Mouse (Mus musculus) skeletal muscle tissue, adult 2 months (tissue): ENCODE results near the gene Cytip.

ENCODE experiments used
- DNase-seq: peaks from one replicate; pipeline ENCODE4 v3.0.0-alpha.2; 2012; ENCODE audit warnings: low read depth, low spot score

Cytip gene

GRCm38 (mm10) chr2:58195346-58195745 lies at the start of gene Cytip:
Cytip (minus strand) TSS chr2:58195532.
- no peak for DNase-seq

GRCm38 (mm10) chr2:58240639-58241038 lies 45.3 kb upstream of the Cytip start:
- DNase-seq: no peak

- DNase-seq: no peak
Observed at GRCm38 (mm10) chr2:58237487-58237886, 42.2 kb upstream of the Cytip start.

- DNase-seq: no peak
Observed at GRCm38 (mm10) chr2:58199442-58199841, 4.1 kb upstream of the Cytip start.

GRCm38 (mm10) chr2:58196880-58197279 lies 1.5 kb upstream of the Cytip start:
- DNase-seq: no peak

- no peak for DNase-seq
Observed at GRCm38 (mm10) chr2:58194422-58195115, 763 bp downstream of the Cytip start.

GRCm38 (mm10) chr2:58192160-58192559 lies 3.2 kb downstream of the Cytip start:
- no peak for DNase-seq

GRCm38 (mm10) chr2:58189501-58189900 lies 5.8 kb downstream of the Cytip start:
- no peak for DNase-seq

GRCm38 (mm10) chr2:58188903-58189302 lies 6.4 kb downstream of the Cytip start:
- DNase-seq: no peak

- no peak for DNase-seq
Observed at GRCm38 (mm10) chr2:58187310-58188051, 7.9 kb downstream of the Cytip start.

GRCm38 (mm10) chr2:58184197-58184596 lies 11.1 kb downstream of the Cytip start:
- no peak for DNase-seq

GRCm38 (mm10) chr2:58183658-58184057 lies 11.7 kb downstream of the Cytip start:
- DNase-seq: peak; percentile 13

GRCm38 (mm10) chr2:58180776-58181175 lies 14.6 kb downstream of the Cytip start:
- no peak for DNase-seq

GRCm38 (mm10) chr2:58179056-58179455 lies 16.3 kb downstream of the Cytip start:
- no peak for DNase-seq

GRCm38 (mm10) chr2:58175392-58176291 lies 19.7 kb downstream of the Cytip start:
- DNase-seq: peak; percentile 67

GRCm38 (mm10) chr2:58174476-58175286 lies 20.7 kb downstream of the Cytip start:
- no peak for DNase-seq

- no peak for DNase-seq
Observed at GRCm38 (mm10) chr2:58172963-58173362, 22.4 kb downstream of the Cytip start.

- no peak for DNase-seq
Observed at GRCm38 (mm10) chr2:58169173-58169572, 26.2 kb downstream of the Cytip start.

- no peak for DNase-seq
Observed at GRCm38 (mm10) chr2:58167654-58168053, 27.7 kb downstream of the Cytip start.

- DNase-seq: no peak
Observed at GRCm38 (mm10) chr2:58166764-58167163, 28.6 kb downstream of the Cytip start.
